Mouse (Mus musculus) spleen, adult 2 months (tissue): ENCODE measurements around the gene Raver2.

Experiments used
- CTCF ChIP-seq: fragments of 200-500 bp; IDR thresholded peaks from 2 replicates; pipeline ENCODE4 v1.5.1; 2011; ENCODE audit warnings: mild to moderate bottlenecking, inconsistent platforms; ENCODE audit not compliant: insufficient read depth, insufficient read length, insufficient replicate concordance; ENCODE audit errors: extremely low read depth
- POLR2A ChIP-seq: fragments of 200-500 bp; IDR thresholded peaks from 2 replicates; pipeline ENCODE4 v1.6.1; 2011; ENCODE audit warnings: low read depth, low read length, inconsistent platforms

DNA sequence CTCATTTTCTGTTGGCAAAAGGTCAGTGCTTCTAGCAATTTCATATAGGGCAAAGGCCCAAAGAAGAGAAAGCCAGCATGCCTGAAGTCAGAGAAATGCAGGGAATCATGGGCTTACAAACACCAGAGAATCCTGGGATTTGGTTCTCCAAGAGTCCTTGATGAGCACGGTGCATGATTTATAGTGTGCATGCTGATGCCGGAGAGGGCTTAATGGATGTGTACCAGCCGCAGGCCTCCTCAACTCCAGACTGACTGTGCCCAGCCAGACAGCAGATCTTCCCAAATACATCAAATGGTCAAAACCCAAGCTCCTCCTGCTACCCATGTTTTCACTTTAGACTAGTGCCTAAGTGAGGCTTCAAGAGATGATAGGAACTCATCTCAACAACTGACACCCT, 109.0 kb downstream of the Raver2 start:
- TF ChIP-seq POLR2A (no peak), CTCF (no peak)
